Mouse (Mus musculus): ENCODE data around the gene Nptxr. TPM values are rescaled to one million over a fixed set of nuclear protein-coding genes. Genes with fewer than 3 reads are reported as not detected.

Gene Nptxr
- polyA plus RNA-seq, 1 experiment from 2014 or later = 7.2 TPM

GRCm38 (mm10) chr15:79757118-79757517 is 47.4 kb downstream of the Nptxr start:
- Histone ChIP-seq H3K9ac (no peak overlapping the region), H3K4me2 (no peak overlapping the region), H3K27me3 (no peaks in the 10 kb centered on the region), H3K9me3 (no peaks in the 10 kb centered on the region), H3K36me3 (replicated peaks) (peaks cover 13% of the 10 kb centered on the region), H3K27ac (no peak overlapping the region), H3K4me1 (peaks cover 12% of the 10 kb centered on the region), H3K4me3 (replicated peaks) (no peak overlapping the region)
- 87% methylated on average over 3 of the region's 3 CpGs for WGBS
- ATAC-seq (ENCODE audit: low FRiP score) = no peak

- 77% methylated on average over 8 of the region's 8 CpGs for WGBS
- Histone ChIP-seq H3K36me3 (replicated peaks) (peaks cover 4% of the 10 kb centered on the region; the same call in 1 of the 2 replicates), H3K4me1 (peaks cover 12% of the 10 kb centered on the region), H3K27ac (0 out of 2 replicates have a peak overlapping the region, but pooled peaks have one; percentile 42), H3K4me2 (no peak overlapping the region), H3K4me3 (replicated peaks) (no peak overlapping the region), H3K9me3 (no peaks in the 10 kb centered on the region), H3K27me3 (no peaks in the 10 kb centered on the region), H3K9ac (no peak overlapping the region)
- no peak for ATAC-seq (ENCODE audit: low FRiP score)
Observed at GRCm38 (mm10) chr15:79755977-79756625, 48.5 kb downstream of the Nptxr start.

GRCm38 (mm10) chr15:79755176-79755575 is 49.4 kb downstream of the Nptxr start:
- Histone ChIP-seq H3K4me3 (replicated peaks) (no peak overlapping the region), H3K4me1 (peaks cover 12% of the 10 kb centered on the region), H3K27ac (no peak overlapping the region), H3K4me2 (no peak overlapping the region), H3K27me3 (no peaks in the 10 kb centered on the region), H3K36me3 (replicated peaks) (no peaks in the 10 kb centered on the region), H3K9ac (no peak overlapping the region), H3K9me3 (no peaks in the 10 kb centered on the region)
- WGBS = 89% methylated on average over 4 of the region's 4 CpGs
- no peak for ATAC-seq (ENCODE audit: low FRiP score)

GRCm38 (mm10) chr15:79753873-79754272 is 50.7 kb downstream of the Nptxr start:
- 56% methylated on average over 4 of the region's 4 CpGs for WGBS
- H3K36me3 ChIP-seq (replicated peaks) = no peaks in the 10 kb centered on the region
- H3K4me1 ChIP-seq = peaks cover 12% of the 10 kb centered on the region
- no peaks in the 10 kb centered on the region for H3K27me3 ChIP-seq
- no peak for ATAC-seq (ENCODE audit: low FRiP score)
- no peak overlapping the region for H3K27ac ChIP-seq
- H3K9me3 ChIP-seq = no peaks in the 10 kb centered on the region
- H3K4me2 ChIP-seq = no peak overlapping the region
- no peak overlapping the region for H3K9ac ChIP-seq
- H3K4me3 ChIP-seq (replicated peaks) = no peak overlapping the region

- ATAC-seq (ENCODE audit: low FRiP score) = peak; percentile 27; the same call in 1 of the 2 replicates
Observed at GRCm38 (mm10) chr15:79753420-79753752, 51.2 kb downstream of the Nptxr start.

GRCm38 (mm10) chr15:79752742-79753419 is 51.7 kb downstream of the Nptxr start:
- peak; percentile 46; the same call in 1 of the 2 replicates for ATAC-seq (ENCODE audit: low FRiP score)
- Histone ChIP-seq H3K27ac (no peak overlapping the region), H3K27me3 (no peaks in the 10 kb centered on the region), H3K36me3 (replicated peaks) (no peaks in the 10 kb centered on the region), H3K9ac (no peak overlapping the region), H3K9me3 (no peaks in the 10 kb centered on the region), H3K4me1 (peaks cover 12% of the 10 kb centered on the region), H3K4me2 (no peak overlapping the region), H3K4me3 (replicated peaks) (no peak overlapping the region)
- 24% methylated on average over 11 of the region's 11 CpGs for WGBS

More at GRCm38 (mm10) chr15:79753420-79753752, 51.2 kb downstream of the Nptxr start:
- Histone ChIP-seq H3K4me2 (no peak overlapping the region), H3K9me3 (no peaks in the 10 kb centered on the region), H3K27ac (no peak overlapping the region), H3K27me3 (no peaks in the 10 kb centered on the region), H3K4me3 (replicated peaks) (no peak overlapping the region), H3K4me1 (peaks cover 12% of the 10 kb centered on the region), H3K36me3 (replicated peaks) (no peaks in the 10 kb centered on the region), H3K9ac (no peak overlapping the region)
- WGBS = 90% methylated on average over 3 of the region's 3 CpGs

- ATAC-seq (ENCODE audit: low FRiP score) = no peak
- Histone ChIP-seq H3K4me2 (no peak overlapping the region), H3K27ac (no peak overlapping the region), H3K9ac (no peak overlapping the region), H3K4me1 (peaks cover 11% of the 10 kb centered on the region), H3K9me3 (no peaks in the 10 kb centered on the region), H3K4me3 (replicated peaks) (no peak overlapping the region), H3K36me3 (replicated peaks) (no peaks in the 10 kb centered on the region), H3K27me3 (no peaks in the 10 kb centered on the region)
- 87% methylated on average over 17 of the region's 17 CpGs for WGBS
Observed at GRCm38 (mm10) chr15:79751772-79752171, 52.8 kb downstream of the Nptxr start.

GRCm38 (mm10) chr15:79750266-79750665 is 54.3 kb downstream of the Nptxr start:
- Histone ChIP-seq H3K27ac (no peak overlapping the region), H3K27me3 (no peaks in the 10 kb centered on the region), H3K9ac (no peak overlapping the region), H3K9me3 (no peaks in the 10 kb centered on the region), H3K4me3 (replicated peaks) (no peak overlapping the region), H3K4me1 (no peaks in the 10 kb centered on the region), H3K36me3 (replicated peaks) (no peaks in the 10 kb centered on the region), H3K4me2 (no peak overlapping the region)
- ATAC-seq (ENCODE audit: low FRiP score) = no peak
- WGBS = 93% methylated on average over 8 of the region's 8 CpGs

- Histone ChIP-seq H3K9me3 (no peaks in the 10 kb centered on the region), H3K4me3 (replicated peaks) (no peak overlapping the region), H3K4me1 (no peaks in the 10 kb centered on the region), H3K4me2 (no peak overlapping the region), H3K36me3 (replicated peaks) (no peaks in the 10 kb centered on the region), H3K9ac (no peak overlapping the region), H3K27ac (no peak overlapping the region), H3K27me3 (no peaks in the 10 kb centered on the region)
- WGBS = 90% methylated on average over 7 of the region's 7 CpGs
- no peak for ATAC-seq (ENCODE audit: low FRiP score)
Observed at GRCm38 (mm10) chr15:79749162-79749561, 55.4 kb downstream of the Nptxr start.

GRCm38 (mm10) chr15:79747998-79748397 is 56.6 kb downstream of the Nptxr start:
- peaks cover 2% of the 10 kb centered on the region for H3K4me1 ChIP-seq
- no peak for ATAC-seq (ENCODE audit: low FRiP score)
- H3K27ac ChIP-seq = no peak overlapping the region
- H3K4me2 ChIP-seq = no peak overlapping the region
- WGBS = 51% methylated on average over 11 of the region's 11 CpGs
- H3K27me3 ChIP-seq = no peaks in the 10 kb centered on the region
- no peak overlapping the region for H3K4me3 ChIP-seq (replicated peaks)
- H3K36me3 ChIP-seq (replicated peaks) = no peaks in the 10 kb centered on the region
- no peaks in the 10 kb centered on the region for H3K9me3 ChIP-seq
- H3K9ac ChIP-seq = no peak overlapping the region

GRCm38 (mm10) chr15:79745883-79746282 is 58.7 kb downstream of the Nptxr start:
- Histone ChIP-seq H3K27me3 (no peaks in the 10 kb centered on the region; the same call in 1 of the 2 replicates), H3K4me1 (peaks cover 14% of the 10 kb centered on the region), H3K9ac (no peak overlapping the region), H3K9me3 (no peaks in the 10 kb centered on the region), H3K27ac (no peak overlapping the region), H3K4me3 (replicated peaks) (no peak overlapping the region), H3K4me2 (no peak overlapping the region), H3K36me3 (replicated peaks) (no peaks in the 10 kb centered on the region)
- WGBS = 87% methylated on average over 5 of the region's 5 CpGs
- ATAC-seq (ENCODE audit: low FRiP score) = no peak

- Histone ChIP-seq H3K4me3 (replicated peaks) (no peak overlapping the region), H3K27me3 (no peaks in the 10 kb centered on the region; the same call in 1 of the 2 replicates), H3K4me2 (no peak overlapping the region), H3K27ac (no peak overlapping the region), H3K9me3 (no peaks in the 10 kb centered on the region), H3K36me3 (replicated peaks) (no peaks in the 10 kb centered on the region), H3K9ac (no peak overlapping the region), H3K4me1 (peaks cover 20% of the 10 kb centered on the region)
- no peak for ATAC-seq (ENCODE audit: low FRiP score)
- 90% methylated on average over 10 of the region's 10 CpGs for WGBS
Observed at GRCm38 (mm10) chr15:79745312-79745711, 59.3 kb downstream of the Nptxr start.

- ATAC-seq (ENCODE audit: low FRiP score) = no peak
- H3K4me1 ChIP-seq = peaks cover 25% of the 10 kb centered on the region
- H3K9me3 ChIP-seq = no peaks in the 10 kb centered on the region
- H3K4me3 ChIP-seq (replicated peaks) = no peak overlapping the region
- no peaks in the 10 kb centered on the region for H3K36me3 ChIP-seq (replicated peaks)
- H3K9ac ChIP-seq = no peak overlapping the region
- no peaks in the 10 kb centered on the region; the same call in 1 of the 2 replicates for H3K27me3 ChIP-seq
- H3K4me2 ChIP-seq = no peak overlapping the region
- 80% methylated on average over 8 of the region's 8 CpGs for WGBS
- H3K27ac ChIP-seq = no peak overlapping the region
Observed at GRCm38 (mm10) chr15:79744742-79745141, 59.8 kb downstream of the Nptxr start.
